Mouse (Mus musculus): ENCODE measurements around the gene Zbtb8b. TPM values are rescaled to one million over a fixed set of nuclear protein-coding genes. Genes with fewer than 3 reads are reported as not detected.

The Zbtb8b gene
- total and polyA plus RNA-seq, 2 experiments from 2014 or later: 9.2 to 10.5 TPM

DNA sequence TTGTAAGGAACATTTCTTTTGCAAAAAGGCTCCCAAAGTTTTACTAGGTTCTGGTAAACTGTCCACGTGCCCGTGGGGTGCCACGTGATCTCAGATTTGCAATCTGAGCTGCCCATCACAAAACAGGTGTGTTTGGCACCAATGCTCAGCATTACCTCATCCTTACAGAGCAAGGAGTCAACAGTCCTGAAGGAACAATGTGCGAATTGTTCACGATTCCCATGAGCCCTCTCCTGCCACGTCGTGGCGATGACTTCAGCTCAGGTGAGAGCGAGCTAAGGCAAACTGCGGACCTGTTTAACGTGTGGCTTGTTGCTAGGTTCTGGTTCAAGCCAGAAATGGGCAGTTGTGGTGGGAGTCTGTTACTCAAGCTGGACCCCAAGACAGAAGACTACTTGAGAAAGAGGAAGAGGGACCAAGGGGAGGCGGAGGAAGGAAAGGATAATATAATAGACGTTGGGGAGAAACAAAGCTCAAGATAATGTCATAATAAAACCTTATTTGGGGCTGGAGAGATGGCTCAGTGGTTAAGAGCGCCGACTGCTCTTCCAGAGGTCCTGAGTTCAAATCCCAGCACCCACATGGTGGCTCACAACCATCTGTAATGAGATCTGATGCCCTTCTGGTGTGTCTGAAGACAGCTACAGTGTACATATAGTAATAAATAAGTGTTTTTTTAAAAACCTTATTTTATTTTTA lies 11.0 kb upstream of the Zbtb8b start:
- Histone ChIP-seq H3K9me3 (ENCODE audit: low read length) (no peaks in the 10 kb centered on the region), H3K36me3 (ENCODE audit: insufficient read depth) (no peaks in the 10 kb centered on the region), H3K27me3 (ENCODE audit: insufficient read depth, low read length) (no peaks in the 10 kb centered on the region), H3K4me1 (ENCODE audit: insufficient read depth) (no peaks in the 10 kb centered on the region), H3K9ac (no peak overlapping the region), H3K27ac (ENCODE audit: low read depth, low read length) (no peak overlapping the region), H3K4me3 (ENCODE audit: low read depth, low read length) (no peak overlapping the region), H3K4me2 (ENCODE audit: low read depth) (no peak overlapping the region)
- DNase-seq: no peak
- TF ChIP-seq CTCF (IDR thresholded peaks at IDR 0.05; ENCODE audit: low read depth): no peak
- 84% methylated on average over 15 of the region's 15 CpGs for WGBS
- ATAC-seq: no peak

DNA sequence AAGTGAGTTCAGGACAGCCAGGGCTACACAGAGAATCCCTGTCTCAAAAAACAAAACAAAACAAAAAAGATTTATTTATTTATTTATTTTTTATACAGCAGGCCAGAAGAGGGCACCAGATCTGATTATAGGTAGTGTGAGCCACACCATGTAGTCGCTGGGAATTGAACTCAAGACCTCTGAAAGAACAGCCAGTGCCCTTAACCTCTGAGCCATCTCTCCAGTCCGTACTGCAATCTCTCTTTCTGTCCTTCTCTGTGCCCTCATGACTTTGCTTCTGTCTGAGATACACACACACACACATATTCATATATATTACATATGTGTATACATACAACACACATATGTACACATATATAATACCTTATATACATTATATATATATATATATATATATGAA lies 10.2 kb upstream of the Zbtb8b start:
- Histone ChIP-seq H3K9ac (no peak overlapping the region), H3K27ac (ENCODE audit: low read depth, low read length) (no peak overlapping the region), H3K4me3 (ENCODE audit: low read depth, low read length) (no peak overlapping the region), H3K4me1 (ENCODE audit: insufficient read depth) (no peaks in the 10 kb centered on the region), H3K27me3 (ENCODE audit: insufficient read depth, low read length) (no peaks in the 10 kb centered on the region), H3K4me2 (ENCODE audit: low read depth) (no peak overlapping the region), H3K9me3 (ENCODE audit: low read length) (no peaks in the 10 kb centered on the region), H3K36me3 (ENCODE audit: insufficient read depth) (no peaks in the 10 kb centered on the region)
- TF ChIP-seq CTCF (IDR thresholded peaks at IDR 0.05; ENCODE audit: low read depth): no peak
- WGBS: 75% methylated on average over 2 of the region's 2 CpGs
- DNase-seq (no peak), ATAC-seq (no peak)

GRCm38 (mm10) chr4:129448713-129449112 lies 8.1 kb upstream of the Zbtb8b start:
- Histone ChIP-seq H3K4me1 (ENCODE audit: insufficient read depth) (no peaks in the 10 kb centered on the region), H3K27me3 (ENCODE audit: insufficient read depth, low read length) (no peaks in the 10 kb centered on the region), H3K9ac (no peak overlapping the region), H3K4me2 (ENCODE audit: low read depth) (no peak overlapping the region), H3K4me3 (ENCODE audit: low read depth, low read length) (no peak overlapping the region), H3K36me3 (ENCODE audit: insufficient read depth) (no peaks in the 10 kb centered on the region), H3K27ac (ENCODE audit: low read depth, low read length) (no peak overlapping the region), H3K9me3 (ENCODE audit: low read length) (no peaks in the 10 kb centered on the region)
- DNase-seq (no peak), ATAC-seq (no peak)
- no peak for TF ChIP-seq CTCF (IDR thresholded peaks at IDR 0.05; ENCODE audit: low read depth)
- 87% methylated on average over 6 of the region's 6 CpGs for WGBS

GRCm38 (mm10) chr4:129447778-129448563 lies 7.3 kb upstream of the Zbtb8b start:
- ATAC-seq (no peak), DNase-seq (no peak)
- H3K4me1 ChIP-seq (ENCODE audit: insufficient read depth): no peaks in the 10 kb centered on the region
- no peak for TF ChIP-seq CTCF (IDR thresholded peaks at IDR 0.05; ENCODE audit: low read depth)
- H3K4me3 ChIP-seq (ENCODE audit: low read depth, low read length): no peak overlapping the region
- WGBS: 79% methylated on average over 11 of the region's 11 CpGs
- H3K4me2 ChIP-seq (ENCODE audit: low read depth): no peak overlapping the region
- H3K27ac ChIP-seq (ENCODE audit: low read depth, low read length): no peak overlapping the region
- no peaks in the 10 kb centered on the region for H3K36me3 ChIP-seq (ENCODE audit: insufficient read depth)
- no peaks in the 10 kb centered on the region for H3K9me3 ChIP-seq (ENCODE audit: low read length)
- no peak overlapping the region for H3K9ac ChIP-seq
- H3K27me3 ChIP-seq (ENCODE audit: insufficient read depth, low read length): no peaks in the 10 kb centered on the region

DNA sequence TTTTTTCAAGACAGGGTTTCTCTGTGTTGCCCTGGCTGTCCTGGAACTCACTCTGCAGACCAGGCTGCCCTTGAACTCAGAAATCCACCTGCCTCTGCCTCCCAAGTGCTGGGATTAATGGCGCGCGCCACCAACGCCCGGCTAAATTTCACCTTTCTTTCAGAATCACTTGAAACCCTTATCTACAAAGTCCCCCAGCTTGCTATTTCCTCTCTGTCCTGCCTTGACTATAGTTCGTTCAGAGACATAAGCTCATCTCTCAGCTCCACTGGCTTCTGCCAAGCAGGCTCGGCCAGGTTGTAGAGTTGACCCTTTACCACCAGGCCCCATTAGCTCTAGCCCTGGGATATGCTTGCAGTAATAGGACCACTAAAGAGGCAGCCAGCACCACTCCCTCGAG lies 6.7 kb upstream of the Zbtb8b start:
- Histone ChIP-seq H3K4me1 (ENCODE audit: insufficient read depth) (no peaks in the 10 kb centered on the region), H3K27me3 (ENCODE audit: insufficient read depth, low read length) (no peaks in the 10 kb centered on the region), H3K9ac (no peak overlapping the region), H3K4me2 (ENCODE audit: low read depth) (no peak overlapping the region), H3K27ac (ENCODE audit: low read depth, low read length) (no peak overlapping the region), H3K36me3 (ENCODE audit: insufficient read depth) (no peaks in the 10 kb centered on the region), H3K9me3 (ENCODE audit: low read length) (no peaks in the 10 kb centered on the region), H3K4me3 (ENCODE audit: low read depth, low read length) (no peak overlapping the region)
- 85% methylated on average over 8 of the region's 8 CpGs for WGBS
- ATAC-seq: no peak
- no peak for TF ChIP-seq CTCF (IDR thresholded peaks at IDR 0.05; ENCODE audit: low read depth)
- DNase-seq: no peak

- TF ChIP-seq CTCF (IDR thresholded peaks at IDR 0.05; ENCODE audit: low read depth): no peak
- no peaks in the 10 kb centered on the region for H3K4me1 ChIP-seq (ENCODE audit: insufficient read depth)
- ATAC-seq (no peak), DNase-seq (no peak)
- no peak overlapping the region for H3K27ac ChIP-seq (ENCODE audit: low read depth, low read length)
- WGBS: 30% methylated on average over 6 of the region's 6 CpGs
- peak overlapping the region; percentile 61 for H3K4me2 ChIP-seq (ENCODE audit: low read depth)
- peak overlapping the region; percentile 51; the same call in 1 of the 2 replicates for H3K4me3 ChIP-seq (ENCODE audit: low read depth, low read length)
- H3K27me3 ChIP-seq (ENCODE audit: insufficient read depth, low read length): peaks cover 21% of the 10 kb centered on the region
- H3K9me3 ChIP-seq (ENCODE audit: low read length): no peaks in the 10 kb centered on the region
- H3K9ac ChIP-seq: no peak overlapping the region
- no peaks in the 10 kb centered on the region for H3K36me3 ChIP-seq (ENCODE audit: insufficient read depth)
Measured at GRCm38 (mm10) chr4:129441145-129441544, 492 bp upstream of the Zbtb8b start.

DNA sequence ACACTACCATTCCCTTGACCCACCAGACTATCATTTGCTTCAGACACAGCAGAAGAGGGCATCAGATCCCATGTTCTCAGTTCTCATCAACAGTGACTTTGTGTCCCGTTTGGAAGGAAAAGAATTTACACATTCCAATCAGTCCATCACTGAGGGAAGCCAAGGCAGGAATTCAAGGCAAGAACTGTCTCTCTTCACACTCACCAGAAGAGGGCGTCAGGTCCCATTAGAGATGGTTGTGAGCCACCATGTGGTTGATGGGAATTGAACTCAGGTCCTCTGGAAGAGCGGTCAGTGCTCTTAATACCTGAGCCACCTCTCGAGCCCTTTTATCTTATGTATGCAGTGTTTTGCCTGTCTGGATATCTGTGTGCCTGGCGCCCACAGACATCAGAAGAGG lies 22.3 kb downstream of the Zbtb8b start:
- 75% methylated on average over 5 of the region's 5 CpGs for WGBS

More for the DNA sequence above, 22.3 kb downstream of the Zbtb8b start:
- Histone ChIP-seq H3K9me3 (ENCODE audit: low read length) (no peaks in the 10 kb centered on the region), H3K4me3 (ENCODE audit: low read depth, low read length) (no peak overlapping the region), H3K36me3 (ENCODE audit: insufficient read depth) (no peaks in the 10 kb centered on the region), H3K27ac (ENCODE audit: low read depth, low read length) (no peak overlapping the region), H3K4me1 (ENCODE audit: insufficient read depth) (no peaks in the 10 kb centered on the region), H3K27me3 (ENCODE audit: insufficient read depth, low read length) (no peaks in the 10 kb centered on the region), H3K4me2 (ENCODE audit: low read depth) (no peak overlapping the region), H3K9ac (no peak overlapping the region)
- no peak for TF ChIP-seq CTCF (IDR thresholded peaks at IDR 0.05; ENCODE audit: low read depth)
- ATAC-seq (no peak), DNase-seq (no peak)
